Mouse (Mus musculus) small intestine, adult 2 months (tissue): ENCODE data around the gene Gm10424. TPM values are rescaled to one million over a fixed set of nuclear protein-coding genes. Genes with fewer than 3 reads are reported as not detected.
"Not testable (repeated sequence)": the region's sequence is repeated elsewhere in the genome, so short reads cannot be mapped to it uniquely, and the experiment has no call there.

Experiments
- H3K27ac ChIP-seq: fragments of 200-500 bp; 2 replicates; pipeline ENCODE4 v1.5.1; 2012; ENCODE audit warnings: low read depth, low read length, control low read depth, inconsistent platforms; ENCODE audit not compliant: insufficient read depth
- H3K27me3 ChIP-seq: fragments of 200-500 bp; 2 replicates; pipeline ENCODE4 v1.6.1; 2012; ENCODE audit warnings: mild to moderate bottlenecking, moderate library complexity, low read length, inconsistent platforms; ENCODE audit not compliant: control insufficient read depth, insufficient read depth
- H3K36me3 ChIP-seq: fragments of 200-500 bp; 2 replicates; pipeline ENCODE4 v1.6.1; 2012; ENCODE audit warnings: mild to moderate bottlenecking, low read length, control low read depth, inconsistent platforms; ENCODE audit not compliant: control insufficient read depth, insufficient read depth
- H3K4me1 ChIP-seq: fragments of 200-500 bp; 2 replicates; pipeline ENCODE4 v1.6.1; 2012; ENCODE audit warnings: low read length, inconsistent platforms, mixed read lengths; ENCODE audit not compliant: control insufficient read depth, insufficient read depth, insufficient read length
- H3K4me3 ChIP-seq: fragments of 200-500 bp; 2 replicates; pipeline ENCODE4 v1.5.1; 2012; ENCODE audit warnings: low read depth, mild to moderate bottlenecking, control low read depth, inconsistent platforms, low read length, moderate library complexity
- WGBS: fragments of 180-500 bp; shearing (Covaris S2); methylation state at CpG from one replicate; pipeline ENCODE4 v1.1.7; 2018; 5-methylcytosine and 5-hydroxymethylcytosine counted together
- polyA plus RNA-seq: library from polyadenylated mRNA; depleted of rRNA; stranded (reverse); fragments of >200 nt; gene quantifications from 2 replicates; pipeline ENCODE4 v1.2.3, GENCODE M21; 2012; rRNA removed

Gene Gm10424
- polyA plus RNA-seq, result not detected in 2 replicates

GRCm38 (mm10) chr5:95272668-95273067 is at the start of gene Gm10424:
TSS of gene Gm10424 (minus strand) at chr5:95272768.
- H3K4me1 ChIP-seq, H3K27me3 ChIP-seq, H3K4me3 ChIP-seq, H3K27ac ChIP-seq, H3K36me3 ChIP-seq: not testable (repeated sequence)
- no CpG with 5 or more reads among the region's 1 CpGs for WGBS

- not testable (repeated sequence) for H3K27me3 ChIP-seq, H3K36me3 ChIP-seq, H3K4me3 ChIP-seq, H3K4me1 ChIP-seq, H3K27ac ChIP-seq
- 34% methylated on average over 2 of the region's 2 CpGs for WGBS
Observed at GRCm38 (mm10) chr5:95305611-95306010, 33.0 kb upstream of the Gm10424 start, which contains the start of gene Gm3259. TSS of gene Gm3259 (plus strand) at chr5:95305911.

Other genes with a start within 250 kb of the Gm10424 start
- gene Gm7942, start 165.8 kb downstream of the Gm10424 start, polyA plus RNA-seq, result not detected in 2 replicates
- gene Gm16513, start 90.1 kb downstream of the Gm10424 start, polyA plus RNA-seq, result not detected in 2 replicates
- not detected in 2 replicates for gene Gm3259, start 33.1 kb upstream of the Gm10424 start, polyA plus RNA-seq
- gene D5Ertd577e, start 184.0 kb upstream of the Gm10424 start, polyA plus RNA-seq, result not detected in 2 replicates
- gene Gm3286, start 238.0 kb upstream of the Gm10424 start, polyA plus RNA-seq, result not detected in 2 replicates